Mouse (Mus musculus) limb, embryonic 15.5 days (tissue): Measurements from ENCODE around the gene Dixdc1. TPM values are rescaled to one million over a fixed set of nuclear protein-coding genes. Genes with fewer than 3 reads are reported as not detected.

Source experiments
- ATAC-seq: fragments of 200-750 bp; cut with Nextera tagmentation; 2 replicates; pipeline ENCODE4 v1.8.0; 2017; ENCODE audit warnings: low read depth, moderate TSS enrichment; ENCODE audit not compliant: insufficient number of reproducible peaks, low FRiP score, low TSS enrichment
- H3K27ac ChIP-seq: fragments of 300-500 bp; sonication (generic); 2 replicates; pipeline ENCODE4 v1.5.1; 2015; ENCODE audit warnings: moderate library complexity, mild to moderate bottlenecking, inconsistent platforms
- H3K27me3 ChIP-seq: fragments of 300-500 bp; sonication (generic); 2 replicates; pipeline ENCODE4 v1.6.1; 2015; ENCODE audit warnings: inconsistent platforms
- H3K36me3 ChIP-seq: fragments of 300-500 bp; sonication (generic); 2 replicates; pipeline ENCODE4 v1.6.1; 2015; ENCODE audit warnings: inconsistent platforms
- H3K4me1 ChIP-seq: fragments of 300-500 bp; sonication (generic); 2 replicates; pipeline ENCODE4 v1.6.1; 2015; ENCODE audit warnings: inconsistent platforms
- H3K4me2 ChIP-seq: fragments of 300-500 bp; sonication (generic); 2 replicates; pipeline ENCODE4 v1.6.1; 2015; ENCODE audit warnings: mild to moderate bottlenecking, inconsistent platforms
- H3K4me3 ChIP-seq: fragments of 300-500 bp; sonication (generic); 2 replicates; pipeline ENCODE4 v1.5.1; 2015; ENCODE audit warnings: mild to moderate bottlenecking, inconsistent platforms
- H3K9ac ChIP-seq: fragments of 300-500 bp; sonication (generic); 2 replicates; pipeline ENCODE4 v1.6.1; 2015; ENCODE audit warnings: inconsistent platforms
- H3K9me3 ChIP-seq: fragments of 300-500 bp; sonication (generic); 2 replicates; pipeline ENCODE4 v1.6.1; 2016; ENCODE audit warnings: inconsistent platforms
- WGBS: fragments of 180-500 bp; shearing (Covaris S2); methylation state at CpG from one replicate; pipeline ENCODE4 v1.1.7; 2015; 5-methylcytosine and 5-hydroxymethylcytosine counted together
- polyA plus RNA-seq: library from polyadenylated mRNA; unstranded; fragments of >200 nt; fragmentation: Nextera tagmentation; extraction: Ambion mirVana; gene quantifications from 2 replicates; pipeline ENCODE4 v1.2.1, GENCODE M21; 2015

Gene Dixdc1
- polyA plus RNA-seq: 13.9 and 14.1 TPM in 2 replicates

GRCm38 (mm10) chr9:50738914-50739870, at the start of gene Dixdc1:
Gene Dixdc1 (minus strand): TSS chr9:50739517.
- Histone ChIP-seq H3K4me2 (peak within 1 kb of the TSS; percentile 54), H3K9ac (no peak within 1 kb of the TSS), H3K36me3 (no peaks in the 10 kb centered on the region), H3K9me3 (no peaks in the 10 kb centered on the region), H3K27ac (peak within 1 kb of the TSS; percentile 30; the same call in 1 of the 2 replicates), H3K4me3 (peak within 1 kb of the TSS; percentile 38), H3K4me1 (peaks cover 4% of the 10 kb centered on the region; the same call in 1 of the 2 replicates), H3K27me3 (no peaks in the 10 kb centered on the region)
- WGBS: 12% methylated on average over 36 of the region's 36 CpGs
- ATAC-seq: peak; percentile 96

GRCm38 (mm10) chr9:50782155-50782554, 42.8 kb upstream of the Dixdc1 start:
- H3K9me3 ChIP-seq: no peaks in the 10 kb centered on the region
- H3K4me3 ChIP-seq: no peak overlapping the region
- no peak overlapping the region for H3K9ac ChIP-seq
- ATAC-seq: no peak
- H3K4me1 ChIP-seq: no peaks in the 10 kb centered on the region
- 77% methylated on average over 2 of the region's 2 CpGs for WGBS
- no peak overlapping the region for H3K4me2 ChIP-seq
- peaks cover 75% of the 10 kb centered on the region for H3K36me3 ChIP-seq
- no peak overlapping the region for H3K27ac ChIP-seq
- H3K27me3 ChIP-seq: no peaks in the 10 kb centered on the region

GRCm38 (mm10) chr9:50776162-50776760, 36.9 kb upstream of the Dixdc1 start:
- H3K27me3 ChIP-seq: no peaks in the 10 kb centered on the region
- peak overlapping the region; percentile 91 for H3K4me3 ChIP-seq
- 51% methylated on average over 11 of the region's 11 CpGs for WGBS
- H3K4me2 ChIP-seq: peak overlapping the region; percentile 76
- no peaks in the 10 kb centered on the region for H3K9me3 ChIP-seq
- ATAC-seq: no peak
- H3K36me3 ChIP-seq: peaks cover 31% of the 10 kb centered on the region
- H3K9ac ChIP-seq: peak overlapping the region; percentile 94; the same call in 1 of the 2 replicates
- H3K27ac ChIP-seq: peak overlapping the region; percentile 90; the same call in 1 of the 2 replicates
- peaks cover 7% of the 10 kb centered on the region for H3K4me1 ChIP-seq

- Histone ChIP-seq H3K4me2 (peak overlapping the region; percentile 76), H3K9me3 (no peaks in the 10 kb centered on the region), H3K27ac (peak overlapping the region; percentile 90), H3K4me3 (peak overlapping the region; percentile 91), H3K4me1 (peaks cover 7% of the 10 kb centered on the region), H3K9ac (peak overlapping the region; percentile 94), H3K27me3 (no peaks in the 10 kb centered on the region), H3K36me3 (peaks cover 28% of the 10 kb centered on the region)
- ATAC-seq: no peak
- WGBS: under 1% methylated on average over 30 of the region's 30 CpGs
Measured at GRCm38 (mm10) chr9:50775662-50776126, 36.4 kb upstream of the Dixdc1 start.

- Histone ChIP-seq H3K36me3 (peaks cover 24% of the 10 kb centered on the region), H3K4me1 (peaks cover 7% of the 10 kb centered on the region), H3K9ac (peak within 1 kb of the TSS; percentile 94), H3K4me3 (peak within 1 kb of the TSS; percentile 91), H3K27ac (peak within 1 kb of the TSS; percentile 90), H3K9me3 (no peaks in the 10 kb centered on the region), H3K27me3 (no peaks in the 10 kb centered on the region), H3K4me2 (peak within 1 kb of the TSS; percentile 76)
- ATAC-seq: peak; percentile 72
- under 1% methylated on average over 51 of the region's 51 CpGs for WGBS
Measured at GRCm38 (mm10) chr9:50774991-50775612, 35.8 kb upstream of the Dixdc1 start, which contains the start of the genes Alg9 and 1110032A03Rik. Gene Alg9 (plus strand): TSS chr9:50775019. Gene 1110032A03Rik (minus strand): TSS chr9:50775520.

GRCm38 (mm10) chr9:50774026-50774462, 34.7 kb upstream of the Dixdc1 start:
- no peaks in the 10 kb centered on the region for H3K27me3 ChIP-seq
- peaks cover 12% of the 10 kb centered on the region for H3K4me1 ChIP-seq
- H3K9ac ChIP-seq: no peak overlapping the region
- peaks cover 14% of the 10 kb centered on the region; the same call in 1 of the 2 replicates for H3K36me3 ChIP-seq
- H3K9me3 ChIP-seq: no peaks in the 10 kb centered on the region
- 0 out of 2 replicates have a peak overlapping the region, but pooled peaks have one; percentile 91 for H3K4me3 ChIP-seq
- H3K27ac ChIP-seq: no peak overlapping the region
- H3K4me2 ChIP-seq: peak overlapping the region; percentile 76
- WGBS: 59% methylated on average over 4 of the region's 4 CpGs
- no peak for ATAC-seq

- Histone ChIP-seq H3K4me2 (no peak overlapping the region), H3K9ac (no peak overlapping the region), H3K9me3 (no peaks in the 10 kb centered on the region), H3K27ac (no peak overlapping the region), H3K27me3 (no peaks in the 10 kb centered on the region), H3K4me3 (no peak overlapping the region), H3K4me1 (peaks cover 12% of the 10 kb centered on the region), H3K36me3 (peaks cover 9% of the 10 kb centered on the region; the same call in 1 of the 2 replicates)
- ATAC-seq: no peak
- WGBS: 82% methylated on average over 2 of the region's 2 CpGs
Measured at GRCm38 (mm10) chr9:50770011-50770410, 30.7 kb upstream of the Dixdc1 start.

- peaks cover 12% of the 10 kb centered on the region for H3K4me1 ChIP-seq
- ATAC-seq: peak; percentile 96
- no peaks in the 10 kb centered on the region for H3K27me3 ChIP-seq
- H3K4me3 ChIP-seq: peak within 1 kb of the TSS; percentile 71
- H3K9me3 ChIP-seq: no peaks in the 10 kb centered on the region
- H3K4me2 ChIP-seq: peak within 1 kb of the TSS; percentile 76
- H3K36me3 ChIP-seq: peaks cover 9% of the 10 kb centered on the region; the same call in 1 of the 2 replicates
- 3% methylated on average over 59 of the region's 59 CpGs for WGBS
- peak within 1 kb of the TSS; percentile 70 for H3K9ac ChIP-seq
- H3K27ac ChIP-seq: peak within 1 kb of the TSS; percentile 95
Measured at GRCm38 (mm10) chr9:50768107-50769002, 29.0 kb upstream of the Dixdc1 start, which contains the start of gene Fdxacb1. Gene Fdxacb1 (plus strand): TSS chr9:50768236.

GRCm38 (mm10) chr9:50767531-50768106, 28.3 kb upstream of the Dixdc1 start:
- H3K4me1 ChIP-seq: peaks cover 12% of the 10 kb centered on the region
- H3K9me3 ChIP-seq: no peaks in the 10 kb centered on the region
- peak overlapping the region; percentile 71 for H3K4me3 ChIP-seq
- H3K27ac ChIP-seq: peak overlapping the region; percentile 95
- no peak for ATAC-seq
- 5% methylated on average over 17 of the region's 17 CpGs for WGBS
- H3K27me3 ChIP-seq: no peaks in the 10 kb centered on the region
- H3K9ac ChIP-seq: peak overlapping the region; percentile 70
- peaks cover 9% of the 10 kb centered on the region; the same call in 1 of the 2 replicates for H3K36me3 ChIP-seq
- peak overlapping the region; percentile 76 for H3K4me2 ChIP-seq

- no peaks in the 10 kb centered on the region for H3K27me3 ChIP-seq
- ATAC-seq: no peak
- WGBS: 60% methylated on average over 1 of the region's 1 CpGs
Measured at GRCm38 (mm10) chr9:50763331-50763730, 24.0 kb upstream of the Dixdc1 start.

More at GRCm38 (mm10) chr9:50763331-50763730, 24.0 kb upstream of the Dixdc1 start:
- Histone ChIP-seq H3K9me3 (no peaks in the 10 kb centered on the region), H3K4me1 (peaks cover 4% of the 10 kb centered on the region), H3K4me3 (no peak overlapping the region), H3K9ac (no peak overlapping the region), H3K27ac (no peak overlapping the region), H3K4me2 (no peak overlapping the region), H3K36me3 (no peaks in the 10 kb centered on the region)
